Mouse (Mus musculus) lung, postnatal 0 days (tissue): Measurements from ENCODE around the gene Hist1h1a. TPM values are rescaled to one million over a fixed set of nuclear protein-coding genes. Genes with fewer than 3 reads are reported as not detected.
"Not testable (repeated sequence)": the region's sequence is repeated elsewhere in the genome, so short reads cannot be mapped to it uniquely, and the experiment has no call there.

Source experiments
- ATAC-seq: fragments of 200-750 bp; cut with Nextera tagmentation; 2 replicates; pipeline ENCODE4 v1.8.0; 2017; ENCODE audit warnings: moderate library complexity
- DNase-seq: peaks from one replicate; pipeline ENCODE4 v3.0.0-alpha.2; 2016; ENCODE audit warnings: low spot score
- H3K27ac ChIP-seq: fragments of 300-500 bp; sonication (generic); 2 replicates; pipeline ENCODE4 v1.5.1; 2014; ENCODE audit warnings: antibody characterized with exemption, mild to moderate bottlenecking, low read length, mixed read lengths
- H3K27me3 ChIP-seq: fragments of 300-500 bp; sonication (generic); replicated peaks from 2 replicates; pipeline ENCODE4 v1.6.1; 2014; ENCODE audit warnings: low read length, mixed read lengths; ENCODE audit not compliant: insufficient read depth
- H3K36me3 ChIP-seq: fragments of 300-500 bp; sonication (generic); 2 replicates; pipeline ENCODE4 v1.6.1; 2014; ENCODE audit warnings: low read length, mixed read lengths; ENCODE audit not compliant: insufficient read depth
- H3K4me1 ChIP-seq: fragments of 300-500 bp; sonication (generic); 2 replicates; pipeline ENCODE4 v1.6.1; 2014; ENCODE audit warnings: antibody characterized with exemption, low read depth, low read length, mixed read lengths; ENCODE audit not compliant: insufficient read depth
- H3K4me2 ChIP-seq: fragments of 300-500 bp; sonication (generic); replicated peaks from 2 replicates; pipeline ENCODE4 v1.6.1; 2014; ENCODE audit warnings: low read depth, mild to moderate bottlenecking, low read length, moderate library complexity, mixed read lengths
- H3K4me3 ChIP-seq: fragments of 300-500 bp; sonication (generic); 2 replicates; pipeline ENCODE4 v1.5.1; 2014; ENCODE audit warnings: low read depth, low read length
- H3K9ac ChIP-seq: fragments of 300-500 bp; sonication (generic); replicated peaks from 2 replicates; pipeline ENCODE4 v1.6.1; 2014; ENCODE audit warnings: low read depth, mild to moderate bottlenecking
- H3K9me3 ChIP-seq: fragments of 300-500 bp; sonication (generic); 2 replicates; pipeline ENCODE4 v1.6.1; 2016; ENCODE audit warnings: low read length, mixed read lengths
- CTCF ChIP-seq: IDR thresholded peaks from 2 replicates; pipeline ENCODE4 v1.5.1; 2016; ENCODE audit warnings: antibody characterized with exemption, mild to moderate bottlenecking
- EP300 ChIP-seq: IDR thresholded peaks from 2 replicates; pipeline ENCODE4 v1.6.1; 2016; ENCODE audit warnings: antibody characterized with exemption, mild to moderate bottlenecking, control low read depth
- WGBS: fragments of 180-500 bp; shearing (Covaris S2); extraction: QIAGEN DNeasy Blood & Tissue Kit; methylation state at CpG from one replicate; pipeline ENCODE4 v1.1.7; 2014; 5-methylcytosine and 5-hydroxymethylcytosine counted together
- polyA plus RNA-seq: library from polyadenylated mRNA; unstranded; fragments of >200 nt; fragmentation: Nextera tagmentation; extraction: Ambion mirVana; gene quantifications from 2 replicates; pipeline ENCODE4 v1.2.1, GENCODE M21; 2015

Hist1h1a gene
- polyA plus RNA-seq, 1 experiment from 2014 or later, result 0.33 TPM

DNA sequence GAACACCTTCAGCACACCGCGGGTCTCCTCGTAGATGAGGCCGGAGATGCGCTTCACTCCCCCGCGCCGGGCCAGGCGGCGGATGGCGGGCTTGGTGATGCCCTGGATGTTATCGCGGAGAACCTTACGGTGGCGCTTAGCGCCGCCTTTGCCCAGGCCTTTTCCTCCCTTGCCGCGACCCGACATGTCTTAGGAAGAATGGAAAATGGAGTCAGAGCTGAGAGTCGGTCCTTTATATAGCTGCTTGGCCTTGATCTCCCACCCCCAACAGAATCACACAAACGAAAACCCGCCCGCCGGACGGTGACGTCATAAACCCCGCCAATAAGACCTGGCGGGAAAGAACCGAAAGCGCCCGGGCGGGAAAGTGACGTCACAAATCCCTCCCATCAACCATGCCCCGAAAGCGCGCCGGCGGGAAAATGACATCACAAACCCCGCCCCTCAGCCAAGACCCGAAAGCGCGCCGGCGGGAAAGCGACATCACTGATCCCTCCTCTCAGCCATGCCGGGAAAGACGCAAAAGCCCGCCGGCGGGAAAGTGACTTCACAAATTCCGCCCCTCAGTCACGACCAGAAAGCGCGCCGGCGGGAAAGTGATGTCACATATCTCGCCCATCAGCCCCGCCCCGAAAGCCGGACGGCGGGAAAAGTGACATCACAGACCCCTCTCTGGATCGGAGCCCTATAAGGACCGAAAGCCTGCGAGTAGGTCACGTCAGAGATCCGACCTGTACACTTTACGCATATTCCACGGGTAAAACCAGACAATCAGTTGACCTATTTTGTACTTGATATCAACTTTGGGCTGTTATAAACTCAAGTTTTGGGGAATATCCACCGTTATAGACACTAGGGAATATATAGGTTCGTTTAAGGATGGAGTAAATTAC lies 2.2 kb upstream of the Hist1h1a start, which contains the start of gene Hist1h4a:
Gene Hist1h4a, minus strand, starts transcription at position 259 of the 893 bp plus-strand sequence.
- peak within 1 kb of the TSS; percentile 75 for H3K4me2 ChIP-seq
- no peak for TF ChIP-seq CTCF
- no peak for TF ChIP-seq EP300

DNA sequence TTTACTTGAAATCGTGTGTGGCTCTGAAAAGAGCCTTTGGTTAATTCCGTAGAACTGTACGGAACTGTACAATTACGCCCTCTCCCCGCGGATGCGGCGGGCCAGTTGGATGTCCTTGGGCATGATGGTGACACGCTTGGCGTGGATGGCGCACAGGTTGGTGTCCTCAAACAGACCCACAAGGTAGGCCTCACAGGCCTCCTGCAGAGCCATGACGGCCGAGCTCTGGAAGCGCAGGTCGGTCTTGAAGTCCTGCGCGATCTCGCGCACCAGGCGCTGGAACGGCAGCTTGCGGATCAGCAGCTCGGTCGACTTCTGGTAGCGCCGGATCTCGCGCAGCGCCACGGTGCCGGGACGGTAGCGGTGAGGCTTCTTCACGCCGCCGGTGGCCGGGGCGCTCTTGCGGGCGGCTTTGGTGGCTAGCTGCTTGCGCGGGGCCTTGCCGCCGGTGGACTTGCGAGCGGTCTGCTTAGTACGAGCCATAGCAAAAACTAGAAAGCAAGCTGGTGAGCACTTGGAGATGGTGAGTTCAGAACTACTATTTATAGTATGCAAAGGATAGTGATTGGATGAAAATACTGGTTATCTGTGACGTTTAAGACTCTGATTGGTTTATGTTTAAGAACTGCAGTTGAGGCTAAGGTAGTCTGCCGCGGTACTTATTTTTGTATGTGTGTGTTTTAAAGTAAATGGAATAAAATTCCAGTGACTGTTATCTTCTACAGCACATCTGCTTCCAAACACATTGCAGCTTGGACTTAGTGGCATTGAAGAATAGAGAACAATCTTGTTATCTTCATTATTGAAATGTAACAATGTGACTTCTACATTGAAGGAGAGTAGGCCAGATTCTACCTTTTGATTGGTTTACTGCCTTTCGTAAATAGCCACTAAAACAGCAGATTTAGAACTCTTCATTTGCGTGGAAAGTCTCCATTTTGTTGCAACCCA lies 1.3 kb upstream of the Hist1h1a start, which contains the start of gene Hist1h3a:
Gene Hist1h3a, minus strand, starts transcription at position 516 of the 951 bp plus-strand sequence.
- peaks cover 12% of the 10 kb centered on the region for H3K4me1 ChIP-seq
- 3% methylated on average over 26 of the region's 52 CpGs for WGBS
- ATAC-seq, result peak; percentile 59

More for the DNA sequence above, 2.2 kb upstream of the Hist1h1a start, which contains the start of gene Hist1h4a:
- H3K9me3 ChIP-seq, result no peaks in the 10 kb centered on the region
- H3K27ac ChIP-seq, result peak within 1 kb of the TSS; percentile 81
- H3K36me3 ChIP-seq, result no peaks in the 10 kb centered on the region
- DNase-seq (peak; percentile 99), ATAC-seq (peak; percentile 75)
- H3K4me1 ChIP-seq, result peaks cover 12% of the 10 kb centered on the region
- WGBS, result 1% methylated on average over 63 of the region's 72 CpGs
- peak within 1 kb of the TSS; percentile 35 for H3K9ac ChIP-seq
- H3K4me3 ChIP-seq, result peak within 1 kb of the TSS; percentile 49
- no peaks in the 10 kb centered on the region for H3K27me3 ChIP-seq

DNA sequence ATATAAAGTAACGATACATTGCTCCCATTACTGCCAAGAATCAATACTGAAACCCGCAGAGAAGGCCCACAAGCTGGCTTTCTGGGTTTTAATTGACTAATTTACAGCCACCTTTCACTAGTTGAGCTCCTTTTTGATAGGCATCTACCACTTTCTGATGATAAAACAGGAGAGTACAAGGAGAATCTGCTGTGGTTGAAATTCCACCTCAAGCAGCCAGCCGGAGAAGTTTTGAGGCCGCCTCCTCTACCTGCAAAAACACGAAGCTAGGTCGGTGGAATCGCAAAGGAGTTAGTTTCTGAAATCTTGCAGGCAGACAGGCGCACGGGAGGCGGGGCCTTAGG lies 252 bp upstream of the Hist1h1a start:
- Histone ChIP-seq H3K4me3 (peak overlapping the region; percentile 49), H3K4me1 (peaks cover 12% of the 10 kb centered on the region), H3K9ac (0 out of 2 replicates have a peak overlapping the region, but pooled peaks have one; percentile 13), H3K27ac (peak overlapping the region; percentile 81), H3K4me2 (peak overlapping the region; percentile 75), H3K9me3 (no peaks in the 10 kb centered on the region), H3K36me3 (no peaks in the 10 kb centered on the region), H3K27me3 (no peaks in the 10 kb centered on the region)
- no peak for TF ChIP-seq EP300
- no peak for TF ChIP-seq CTCF
- ATAC-seq (no peak), DNase-seq (peak; percentile 47)
- WGBS, result 1% methylated on average over 10 of the region's 10 CpGs

More for the DNA sequence above, 1.3 kb upstream of the Hist1h1a start, which contains the start of gene Hist1h3a:
- peak; percentile 98 for DNase-seq
- not testable (repeated sequence) for H3K9me3 ChIP-seq, H3K36me3 ChIP-seq, H3K27me3 ChIP-seq
- peak within 1 kb of the TSS; percentile 49 for H3K4me3 ChIP-seq
- peak within 1 kb of the TSS; percentile 75 for H3K4me2 ChIP-seq
- H3K27ac ChIP-seq, result peak within 1 kb of the TSS; percentile 81
- peak within 1 kb of the TSS; percentile 35 for H3K9ac ChIP-seq

DNA sequence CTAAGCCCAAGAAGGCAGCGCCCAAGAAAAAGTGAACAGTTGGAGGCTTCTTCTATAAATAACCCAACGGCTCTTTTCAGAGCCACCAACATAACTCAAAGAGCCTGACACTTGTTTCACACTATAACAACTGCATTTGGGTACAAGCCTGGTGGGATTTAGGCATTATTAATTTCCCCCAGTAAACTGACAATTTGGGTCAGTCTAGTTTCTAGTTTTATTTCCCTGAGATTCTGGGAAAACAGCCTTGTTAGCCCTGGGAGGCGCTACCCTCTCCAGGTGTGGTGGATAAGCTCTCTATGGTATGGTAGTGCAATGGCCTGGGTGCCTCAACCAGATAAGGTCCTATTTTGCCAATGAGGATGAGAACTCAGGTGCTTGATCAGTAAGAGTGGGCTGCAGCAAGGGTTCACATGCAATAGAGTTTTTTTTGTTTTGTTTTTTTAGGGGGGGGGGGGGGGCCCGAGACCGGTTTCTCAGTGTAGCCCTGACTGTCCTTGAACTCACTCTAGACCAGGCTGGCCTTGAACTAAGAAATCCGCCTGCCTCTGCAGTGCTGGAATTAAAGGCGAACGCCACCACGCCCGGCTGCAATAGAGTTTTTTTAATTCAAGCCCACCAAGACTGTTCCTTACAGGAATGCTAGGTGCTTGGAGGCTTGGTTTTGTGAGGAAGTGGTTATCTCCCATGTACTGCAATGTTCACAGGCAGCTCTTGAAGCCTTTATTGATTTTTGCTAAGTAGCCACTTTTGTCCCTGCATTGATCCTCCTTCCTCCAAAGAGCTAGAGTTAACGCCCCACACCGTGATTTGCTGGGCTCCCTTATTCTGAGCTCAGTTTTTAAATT lies 1.1 kb downstream of the Hist1h1a start:
- no peak for TF ChIP-seq CTCF
- no peak for TF ChIP-seq EP300
- no peak overlapping the region for H3K4me3 ChIP-seq
- H3K9ac ChIP-seq, result peak overlapping the region; percentile 64; the same call in 1 of the 2 replicates
- H3K36me3 ChIP-seq, result no peaks in the 10 kb centered on the region
- 38% methylated on average over 10 of the region's 12 CpGs for WGBS
- H3K9me3 ChIP-seq, result no peaks in the 10 kb centered on the region
- no peak overlapping the region for H3K27ac ChIP-seq
- peaks cover 12% of the 10 kb centered on the region for H3K4me1 ChIP-seq
- peak overlapping the region; percentile 75 for H3K4me2 ChIP-seq
- no peaks in the 10 kb centered on the region for H3K27me3 ChIP-seq
- DNase-seq (no peak), ATAC-seq (no peak)

DNA sequence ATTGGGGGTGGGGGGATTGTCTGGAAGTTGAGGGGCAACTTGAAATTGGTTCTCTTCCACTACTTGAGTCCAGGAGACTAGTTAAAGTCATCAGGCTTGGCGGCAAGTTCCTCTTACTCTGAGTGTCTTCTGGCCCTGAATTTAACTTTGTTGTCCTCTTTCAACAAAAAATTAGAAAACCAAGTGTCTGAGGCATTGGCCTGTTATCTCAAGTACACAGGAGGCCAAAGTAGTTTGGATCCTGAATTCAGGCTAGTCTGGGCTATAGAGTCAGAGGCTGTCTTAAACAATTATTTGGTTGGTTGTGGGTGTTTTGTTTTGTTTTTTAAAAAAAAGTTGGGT lies 1.7 kb downstream of the Hist1h1a start:
- H3K9ac ChIP-seq, result no peak overlapping the region

More for the DNA sequence above, 1.7 kb downstream of the Hist1h1a start:
- H3K9me3 ChIP-seq, result no peaks in the 10 kb centered on the region
- no peak overlapping the region for H3K27ac ChIP-seq
- no peak overlapping the region for H3K4me3 ChIP-seq
- TF ChIP-seq EP300 (no peak), CTCF (no peak)
- 27% methylated on average over 1 of the region's 1 CpGs for WGBS
- no peaks in the 10 kb centered on the region for H3K36me3 ChIP-seq
- no peaks in the 10 kb centered on the region for H3K27me3 ChIP-seq
- peaks cover 11% of the 10 kb centered on the region for H3K4me1 ChIP-seq
- no peak overlapping the region for H3K4me2 ChIP-seq
- no peak for ATAC-seq
- no peak for DNase-seq
